Mouse (Mus musculus) myocyte (in vitro differentiated cells): ENCODE measurements around the gene Pld5. TPM values are rescaled to one million over a fixed set of nuclear protein-coding genes. Genes with fewer than 3 reads are reported as not detected.

Experiments
- H3K27me3 ChIP-seq: one replicate; pipeline ENCODE4 v1.6.1; 2011; ENCODE audit not compliant: control insufficient read depth, insufficient read depth, insufficient read length
- H3K36me3 ChIP-seq: one replicate; pipeline ENCODE4 v1.6.1; 2011; ENCODE audit not compliant: control insufficient read depth, insufficient read depth
- H3K4me2 ChIP-seq: one replicate; pipeline ENCODE4 v1.6.1; 2011; ENCODE audit warnings: low read depth, control low read depth
- H3K4me3 ChIP-seq: one replicate; pipeline ENCODE4 v1.5.1; 2011; ENCODE audit warnings: mild to moderate bottlenecking, control low read depth, moderate library complexity
- H3K79me2 ChIP-seq: one replicate; pipeline ENCODE4 v1.6.1; 2011; ENCODE audit not compliant: control insufficient read depth, insufficient read depth
- H3ac ChIP-seq: one replicate; pipeline ENCODE4 v1.6.1; 2011; ENCODE audit not compliant: control insufficient read depth, insufficient read length
- CEBPB ChIP-seq: IDR thresholded peaks from 2 replicates; pipeline ENCODE4 v1.6.1; 2011; ENCODE audit warnings: mild to moderate bottlenecking, moderate library complexity; ENCODE audit not compliant: poor library complexity, insufficient read depth, severe bottlenecking
- E2F4 ChIP-seq: IDR thresholded peaks from one replicate; pipeline ENCODE4 v1.6.1; 2011; ENCODE audit warnings: mild to moderate bottlenecking, control low read depth, moderate library complexity; ENCODE audit not compliant: insufficient read depth
- MAX ChIP-seq: IDR thresholded peaks from one replicate; pipeline ENCODE4 v1.6.1; 2011; ENCODE audit warnings: low read depth, mild to moderate bottlenecking, control low read depth
- MYOD1 ChIP-seq, 3 experiments: IDR thresholded peaks; one replicate each; pipeline ENCODE4 v1.6.1; 2011; ENCODE audit warnings: control low read depth in 2 of 3, low read depth in 2 of 3, mild to moderate bottlenecking in 2 of 3, moderate library complexity in 1 of 3; ENCODE audit not compliant: insufficient read length in 2 of 3, control insufficient read depth in 1 of 3
- MYOG ChIP-seq, 3 experiments: IDR thresholded peaks; one replicate each; pipeline ENCODE4 v1.6.1; 2011; ENCODE audit warnings: control low read depth in 2 of 3, low read depth in 2 of 3, mild to moderate bottlenecking in 2 of 3; ENCODE audit not compliant: insufficient read length in 2 of 3, control insufficient read depth in 1 of 3, insufficient read depth in 1 of 3
- POLR2A ChIP-seq: IDR thresholded peaks from one replicate; pipeline ENCODE4 v1.6.1; 2011; ENCODE audit warnings: low read depth, mild to moderate bottlenecking, control low read depth, moderate library complexity; ENCODE audit not compliant: insufficient read length
- POLR2AphosphoS2 ChIP-seq: IDR thresholded peaks from one replicate; pipeline ENCODE4 v1.6.1; 2011; ENCODE audit warnings: low read depth, control low read depth; ENCODE audit not compliant: insufficient read length
- REST ChIP-seq: IDR thresholded peaks from one replicate; pipeline ENCODE4 v1.6.1; 2011; ENCODE audit warnings: mild to moderate bottlenecking, control low read depth, moderate library complexity; ENCODE audit not compliant: insufficient read depth, insufficient read length
- SRF ChIP-seq: IDR thresholded peaks from one replicate; pipeline ENCODE4 v1.6.1; 2011; ENCODE audit warnings: low read depth; ENCODE audit not compliant: control insufficient read depth, insufficient read length
- TCF12 ChIP-seq: IDR thresholded peaks from one replicate; pipeline ENCODE4 v1.6.1; 2011; ENCODE audit warnings: mild to moderate bottlenecking, control low read depth; ENCODE audit not compliant: poor library complexity, insufficient read depth, severe bottlenecking
- TCF3 ChIP-seq: IDR thresholded peaks from one replicate; pipeline ENCODE4 v1.6.1; 2011; ENCODE audit warnings: low read depth, control low read depth; ENCODE audit not compliant: insufficient read length
- USF1 ChIP-seq: IDR thresholded peaks from one replicate; pipeline ENCODE4 v1.6.1; 2011; ENCODE audit warnings: low read depth, mild to moderate bottlenecking, control low read depth, moderate library complexity
- polyA plus RNA-seq: library from polyadenylated mRNA; unstranded; fragments of >200 nt; fragmentation: generic; extraction: Trizol; gene quantifications from one replicate; pipeline ENCODE4 v1.2.1, GENCODE M21; 2012; ENCODE audit warnings: missing spikeins

Pld5 gene
- polyA plus RNA-seq, 1 experiment, result not detected

DNA sequence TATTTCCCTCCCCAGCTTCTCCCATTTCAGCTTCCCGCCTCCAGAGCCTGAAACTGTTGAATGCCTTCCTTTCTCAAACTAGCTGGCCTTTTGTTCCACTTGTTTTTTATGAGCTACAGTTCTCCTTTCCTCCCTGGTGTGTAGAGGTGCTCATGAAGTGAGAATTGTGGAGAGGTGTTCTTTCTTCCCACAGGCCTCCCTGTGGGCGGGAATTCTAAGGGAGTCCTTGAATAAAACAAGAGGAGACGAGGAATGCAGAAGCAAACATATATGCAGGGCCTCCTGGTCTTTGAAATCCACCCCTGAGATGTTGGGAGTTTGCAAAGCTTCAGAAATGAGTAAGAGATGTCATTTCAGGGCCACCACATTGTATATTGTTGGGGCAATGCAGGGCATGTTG is 235.2 kb downstream of the Pld5 start:
- TF ChIP-seq SRF (no peak), USF1 (no peak), POLR2AphosphoS2 (no peak), MYOD1 (IDR thresholded peaks at IDR 0.05; ENCODE audit: control insufficient read depth in 1 of 3, insufficient read length in 2 of 3, low read depth in 2 of 3) (no peak), CEBPB (no peak), E2F4 (no peak), MAX (no peak), MYOG (IDR thresholded peaks at IDR 0.05; ENCODE audit: control insufficient read depth in 1 of 3, insufficient read depth in 1 of 3, insufficient read length in 2 of 3, low read depth in 2 of 3) (no peak), TCF3 (no peak), REST (no peak), TCF12 (no peak), POLR2A (no peak)

DNA sequence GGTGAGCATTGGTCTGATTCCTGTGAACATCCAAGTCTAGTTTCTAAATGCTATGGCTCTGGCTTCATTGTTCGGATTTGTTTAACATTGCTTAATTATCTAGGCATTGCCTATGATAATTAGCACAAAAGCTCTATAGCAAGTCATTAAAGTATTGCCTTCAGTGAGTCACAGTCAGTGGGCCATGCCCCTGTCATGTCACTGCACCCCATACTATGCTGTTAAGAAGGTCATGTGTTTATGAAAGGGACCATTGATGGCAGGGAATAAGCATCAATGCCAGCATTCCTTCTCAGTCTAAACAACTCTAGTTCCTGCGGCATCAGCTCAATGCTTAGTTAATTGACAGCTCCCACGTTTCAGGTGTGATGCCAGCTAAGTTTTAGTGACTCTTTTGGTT is 239.1 kb downstream of the Pld5 start:
- H3K4me3 ChIP-seq, result no peak overlapping the region
- TF ChIP-seq USF1 (no peak), TCF3 (no peak)
- no peaks in the 10 kb centered on the region for H3K36me3 ChIP-seq
- no peak overlapping the region for H3ac ChIP-seq
- no peak overlapping the region for H3K4me2 ChIP-seq
- no peaks in the 10 kb centered on the region for H3K79me2 ChIP-seq
- no peaks in the 10 kb centered on the region for H3K27me3 ChIP-seq

More for the DNA sequence above, 235.2 kb downstream of the Pld5 start:
- H3K27me3 ChIP-seq, result no peaks in the 10 kb centered on the region
- H3K4me3 ChIP-seq, result no peak overlapping the region
- no peak overlapping the region for H3ac ChIP-seq
- no peaks in the 10 kb centered on the region for H3K79me2 ChIP-seq
- no peak overlapping the region for H3K4me2 ChIP-seq
- no peaks in the 10 kb centered on the region for H3K36me3 ChIP-seq

DNA sequence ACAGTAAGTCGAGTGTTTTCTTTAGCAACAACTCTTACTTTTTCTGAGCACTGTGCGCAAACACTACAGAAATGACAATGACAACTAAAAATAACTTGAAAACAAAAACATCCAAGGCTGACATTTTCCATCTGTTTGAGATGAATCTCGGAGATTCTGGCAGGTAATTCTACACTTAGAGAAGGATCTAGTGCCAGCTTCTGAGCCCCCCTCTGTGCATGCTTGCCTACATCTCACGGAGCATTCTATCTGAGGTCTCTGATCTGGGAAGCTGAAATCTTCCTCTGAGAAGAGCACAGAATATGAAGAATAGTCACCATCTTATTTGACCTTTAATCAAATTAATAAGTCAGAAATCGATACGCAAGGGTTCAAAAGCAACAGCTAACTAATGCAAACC is 240.4 kb downstream of the Pld5 start:
- Histone ChIP-seq H3K79me2 (no peaks in the 10 kb centered on the region), H3K27me3 (no peaks in the 10 kb centered on the region), H3K36me3 (no peaks in the 10 kb centered on the region), H3ac (no peak overlapping the region), H3K4me2 (no peak overlapping the region), H3K4me3 (no peak overlapping the region)
- TF ChIP-seq MYOG (IDR thresholded peaks at IDR 0.05; ENCODE audit: control insufficient read depth in 1 of 3, insufficient read depth in 1 of 3, insufficient read length in 2 of 3, low read depth in 2 of 3), result no peak
- no peak for TF ChIP-seq SRF
- no peak for TF ChIP-seq E2F4
- no peak for TF ChIP-seq MYOD1 (IDR thresholded peaks at IDR 0.05; ENCODE audit: control insufficient read depth in 1 of 3, insufficient read length in 2 of 3, low read depth in 2 of 3)
- no peak for TF ChIP-seq TCF12
- TF ChIP-seq POLR2A, result no peak
- TF ChIP-seq MAX, result no peak
- TF ChIP-seq TCF3, result no peak
- TF ChIP-seq USF1, result no peak
- TF ChIP-seq REST, result no peak
- TF ChIP-seq CEBPB, result no peak
- no peak for TF ChIP-seq POLR2AphosphoS2

DNA sequence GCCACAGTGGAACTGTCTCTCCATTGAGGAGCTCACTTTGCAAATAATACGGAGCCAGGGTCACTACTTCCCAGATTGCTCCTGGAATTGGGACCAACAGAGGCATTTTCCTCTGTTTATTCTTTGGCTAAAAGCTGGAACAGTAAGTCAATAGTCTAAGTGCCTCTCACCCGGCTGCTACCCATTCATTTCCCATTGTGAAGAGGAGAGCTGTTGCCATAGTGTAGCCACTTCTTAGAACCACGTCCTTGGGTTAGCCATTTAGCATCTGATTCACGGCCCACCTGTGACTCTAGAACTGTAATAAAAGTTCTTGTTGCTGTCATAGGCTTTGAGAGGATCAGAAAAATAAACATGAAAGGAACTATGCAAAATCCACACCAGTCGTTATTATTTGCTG is 241.4 kb downstream of the Pld5 start:
- Histone ChIP-seq H3K4me3 (no peak overlapping the region), H3K27me3 (no peaks in the 10 kb centered on the region), H3ac (no peak overlapping the region), H3K4me2 (no peak overlapping the region), H3K79me2 (no peaks in the 10 kb centered on the region), H3K36me3 (no peaks in the 10 kb centered on the region)
- TF ChIP-seq POLR2A (no peak), TCF3 (no peak), POLR2AphosphoS2 (no peak), E2F4 (no peak), TCF12 (no peak), REST (no peak), USF1 (no peak), CEBPB (no peak), MAX (no peak), SRF (no peak), MYOD1 (IDR thresholded peaks at IDR 0.05; ENCODE audit: control insufficient read depth in 1 of 3, insufficient read length in 2 of 3, low read depth in 2 of 3) (no peak), MYOG (IDR thresholded peaks at IDR 0.05; ENCODE audit: control insufficient read depth in 1 of 3, insufficient read depth in 1 of 3, insufficient read length in 2 of 3, low read depth in 2 of 3) (no peak)

DNA sequence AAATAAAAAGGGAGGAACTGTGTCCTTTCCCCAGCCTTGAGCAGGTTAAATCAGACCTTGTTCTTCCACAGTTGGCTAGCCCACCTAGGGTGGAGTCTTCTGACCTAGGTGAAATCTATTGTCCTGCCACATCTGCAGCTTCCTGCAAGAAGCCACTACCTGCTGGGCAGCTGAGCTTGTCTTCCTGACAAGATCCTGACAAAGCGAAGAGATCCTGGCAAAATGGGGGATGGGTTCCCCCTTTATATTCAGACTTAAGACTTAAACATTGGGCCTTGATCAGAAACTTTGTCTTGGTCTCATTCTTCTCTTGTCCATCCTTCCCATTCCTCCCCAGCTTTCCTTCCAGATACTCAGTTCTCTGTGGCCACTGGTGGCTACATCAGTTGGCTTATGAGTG is 246.0 kb downstream of the Pld5 start:
- Histone ChIP-seq H3ac (no peak overlapping the region), H3K4me2 (no peak overlapping the region), H3K36me3 (no peaks in the 10 kb centered on the region), H3K27me3 (no peaks in the 10 kb centered on the region), H3K79me2 (no peaks in the 10 kb centered on the region), H3K4me3 (no peak overlapping the region)
- no peak for TF ChIP-seq MAX
- TF ChIP-seq SRF, result no peak
- no peak for TF ChIP-seq TCF12
- no peak for TF ChIP-seq MYOG (IDR thresholded peaks at IDR 0.05; ENCODE audit: control insufficient read depth in 1 of 3, insufficient read depth in 1 of 3, insufficient read length in 2 of 3, low read depth in 2 of 3)
- TF ChIP-seq REST, result no peak
- TF ChIP-seq E2F4, result no peak
- no peak for TF ChIP-seq CEBPB
- TF ChIP-seq POLR2A, result no peak
- no peak for TF ChIP-seq USF1
